Mouse (Mus musculus) MEL (cell line): ENCODE data around the gene Tnni1.

ENCODE experiments used
- BHLHE40 ChIP-seq: IDR thresholded peaks from 2 replicates; pipeline ENCODE4 v1.6.1; 2012; ENCODE audit warnings: low read depth, mild to moderate bottlenecking, inconsistent platforms, low read length, improper control_type of control experiment, borderline replicate concordance
- CHD2 ChIP-seq: IDR thresholded peaks from 2 replicates; pipeline ENCODE4 v1.6.1; 2011; ENCODE audit warnings: low read length, improper control_type of control experiment
- CTCF ChIP-seq, 3 experiments: IDR thresholded peaks in 2 of 3; conservative IDR thresholded peaks in 1 of 3; 2 replicates each; pipeline ENCODE4 v1.5.1; 2011 to 2012; ENCODE audit warnings: low read length in 3 of 3, low read depth in 2 of 3, mild to moderate bottlenecking in 2 of 3, improper control_type of control experiment in 1 of 3, inconsistent platforms in 1 of 3, mixed read lengths in 1 of 3, moderate library complexity in 1 of 3; ENCODE audit not compliant: control insufficient read depth in 1 of 3, insufficient read depth in 1 of 3, poor library complexity in 1 of 3, severe bottlenecking in 1 of 3
- EP300 ChIP-seq, 2 experiments: IDR thresholded peaks; 2 replicates each; pipeline ENCODE4 v1.6.1; 2011; ENCODE audit warnings: improper control_type of control experiment in 2 of 2, low read length in 2 of 2, low read depth in 1 of 2, mild to moderate bottlenecking in 1 of 2
- MAFK ChIP-seq: IDR thresholded peaks from 2 replicates; pipeline ENCODE4 v1.6.1; 2011; ENCODE audit warnings: low read depth, mild to moderate bottlenecking, low read length, improper control_type of control experiment, borderline replicate concordance
- MXI1 ChIP-seq: IDR thresholded peaks from 2 replicates; pipeline ENCODE4 v1.6.1; 2011; ENCODE audit warnings: mild to moderate bottlenecking, low read depth, low read length, improper control_type of control experiment
- NELFE ChIP-seq: IDR thresholded peaks from 2 replicates; pipeline ENCODE4 v1.6.1; 2011; ENCODE audit warnings: low read depth, low read length, improper control_type of control experiment
- POLR2A ChIP-seq, 2 experiments: IDR thresholded peaks; 2 replicates each; pipeline ENCODE4 v1.6.1; 2011 to 2012; ENCODE audit warnings: low read length in 2 of 2, mild to moderate bottlenecking in 2 of 2, control low read depth in 1 of 2, improper control_type of control experiment in 1 of 2, low read depth in 1 of 2, moderate library complexity in 1 of 2; ENCODE audit not compliant: control insufficient read depth in 1 of 2, insufficient read depth in 1 of 2, poor library complexity in 1 of 2
- TAL1 ChIP-seq: IDR thresholded peaks from 2 replicates; pipeline ENCODE4 v1.6.1; 2012; ENCODE audit warnings: mild to moderate bottlenecking, inconsistent platforms, low read length, moderate library complexity, mixed read lengths
- ZKSCAN1 ChIP-seq: IDR thresholded peaks from 2 replicates; pipeline ENCODE4 v1.6.1; 2012; ENCODE audit warnings: low read depth, mild to moderate bottlenecking, inconsistent platforms, low read length, improper control_type of control experiment, moderate library complexity

DNA sequence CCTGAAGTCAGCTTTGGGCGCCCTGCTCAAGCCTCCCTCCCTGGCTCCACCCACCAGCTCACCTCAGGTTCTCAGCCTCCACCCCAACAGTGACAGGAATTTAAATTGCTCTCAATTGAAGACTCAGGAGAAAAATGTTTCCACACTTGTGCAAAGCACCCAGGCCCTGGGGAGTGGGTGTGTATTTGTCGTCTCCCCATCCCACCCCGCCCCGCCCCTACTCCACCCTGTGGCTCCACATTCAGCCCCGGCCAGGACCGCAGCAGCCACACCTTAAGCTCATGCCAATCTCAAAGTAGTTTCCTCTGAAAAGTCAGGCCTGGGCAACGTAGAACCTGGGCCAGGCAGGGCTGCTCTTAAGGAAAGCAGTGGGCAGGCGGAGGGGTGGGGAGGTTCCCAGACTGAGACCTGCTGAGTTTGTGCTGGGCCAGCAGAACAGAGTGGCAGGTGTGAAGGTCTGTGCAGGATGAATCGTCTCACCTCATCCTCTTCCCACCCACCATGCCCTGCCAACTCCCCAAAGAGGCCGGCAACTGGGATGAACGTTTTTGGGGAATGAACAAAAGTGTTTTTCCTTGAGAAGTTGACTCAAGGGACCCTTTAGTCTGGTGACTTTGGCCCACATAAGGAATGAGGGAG is 78.0 kb downstream of the Tnni1 start:
- TF ChIP-seq NELFE (no peak), BHLHE40 (no peak), CTCF (IDR thresholded peaks at IDR 0.05 in 2 of 3, conservative IDR thresholded peaks at IDR 0.05 in 1 of 3; ENCODE audit: control insufficient read depth in 1 of 3, insufficient read depth in 1 of 3, low read depth in 2 of 3, low read length in 3 of 3, poor library complexity in 1 of 3, severe bottlenecking in 1 of 3) (no peak), TAL1 (no peak), EP300 (IDR thresholded peaks at IDR 0.05; ENCODE audit: low read depth in 1 of 2, low read length in 2 of 2) (no peak), CHD2 (no peak), ZKSCAN1 (no peak), POLR2A (IDR thresholded peaks at IDR 0.05; ENCODE audit: control insufficient read depth in 1 of 2, insufficient read depth in 1 of 2, low read depth in 1 of 2, low read length in 2 of 2, poor library complexity in 1 of 2) (no peak), MAFK (no peak), MXI1 (no peak)
